Mouse (Mus musculus) urinary bladder, adult 2 months (tissue): Measurements from ENCODE around the gene Galnt17. TPM values are rescaled to one million over a fixed set of nuclear protein-coding genes. Genes with fewer than 3 reads are reported as not detected.

Experiments used
- DNase-seq: peaks from one replicate; pipeline ENCODE4 v3.0.0; 2022; ENCODE audit warnings: low spot score
- polyA plus RNA-seq: library from polyadenylated mRNA; depleted of rRNA; stranded (reverse); fragments of >200 nt; gene quantifications from 2 replicates; pipeline ENCODE4 v1.2.3, GENCODE M21; 2012

Galnt17 gene
- polyA plus RNA-seq, 1 experiment, result 2.1 TPM

DNA sequence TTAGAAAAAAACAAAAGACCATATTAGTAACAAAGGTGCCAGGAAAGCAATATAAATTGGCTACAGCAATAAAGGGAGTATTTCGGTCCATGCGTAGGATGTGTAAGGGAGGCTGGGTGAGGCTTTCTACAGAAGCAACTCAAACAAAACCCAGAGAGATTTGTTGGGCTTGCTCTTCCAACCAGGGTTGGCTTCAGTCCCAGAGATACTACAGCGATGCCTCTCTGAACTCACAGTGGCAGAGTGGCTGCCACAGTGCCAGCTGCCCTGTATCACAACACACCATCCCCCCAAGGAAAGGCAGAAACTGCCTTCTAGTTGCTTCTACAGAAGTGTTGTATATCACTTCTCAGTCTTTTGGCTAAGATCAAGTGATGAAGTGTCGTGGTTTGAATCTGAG, 66.6 kb downstream of the Galnt17 start:
- DNase-seq, result no peak

DNA sequence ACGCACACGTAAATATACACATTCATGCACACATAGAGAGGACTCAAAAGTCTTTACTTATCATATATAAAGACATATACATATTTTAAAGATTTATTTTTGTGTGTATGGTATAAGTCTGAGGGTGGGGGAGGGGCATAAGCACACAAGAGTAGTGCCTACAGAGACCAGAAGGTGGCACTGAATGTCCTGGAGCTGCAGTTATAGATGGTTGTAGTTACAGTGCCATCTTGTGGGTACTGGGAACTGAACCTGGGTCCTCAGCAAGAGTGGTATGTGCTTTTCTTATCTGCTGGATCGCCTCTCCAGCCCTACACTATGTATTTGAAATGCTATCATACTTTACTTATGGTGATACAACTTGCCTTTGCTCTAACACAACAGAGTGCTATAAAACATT, 68.5 kb downstream of the Galnt17 start:
- no peak for DNase-seq

DNA sequence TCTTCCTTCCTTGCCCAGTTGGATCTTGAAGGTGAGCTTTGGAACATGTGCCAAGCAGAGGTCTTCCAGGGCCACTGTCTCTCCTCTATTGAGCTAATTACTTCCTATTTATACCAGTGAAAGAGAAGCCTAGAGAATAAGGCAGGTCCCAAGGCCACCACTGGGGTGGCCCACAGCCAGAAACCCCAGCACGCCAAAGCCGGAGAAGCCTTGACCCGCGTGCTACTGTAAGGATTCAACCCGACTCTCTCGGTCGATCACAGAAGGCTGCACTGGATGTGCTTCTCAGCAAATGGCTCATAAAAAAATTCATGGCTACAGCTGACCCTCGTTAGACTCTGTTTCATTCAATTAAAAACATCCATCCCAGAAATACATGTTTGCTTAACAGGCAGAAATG, 71.4 kb downstream of the Galnt17 start:
- DNase-seq, result no peak

DNA sequence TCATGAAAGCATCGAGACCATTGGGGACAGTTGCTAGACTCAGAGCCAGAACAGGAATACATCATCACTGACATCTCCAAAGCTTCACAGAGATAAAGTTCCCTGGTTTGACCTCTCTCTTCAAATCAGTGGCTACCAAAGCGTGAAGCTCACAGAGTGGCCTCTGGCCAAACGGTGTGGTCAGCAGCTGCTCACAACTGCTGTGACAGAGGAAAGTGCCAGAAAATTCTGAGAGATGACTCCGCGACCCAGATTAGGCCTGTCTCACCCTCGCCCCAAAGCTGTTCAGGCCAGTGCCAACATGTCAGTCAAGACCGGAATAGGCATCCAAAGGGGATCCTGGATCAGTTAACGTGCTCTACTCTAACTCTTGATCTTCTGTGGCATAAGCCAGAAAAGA, 74.5 kb downstream of the Galnt17 start:
- DNase-seq, result no peak

DNA sequence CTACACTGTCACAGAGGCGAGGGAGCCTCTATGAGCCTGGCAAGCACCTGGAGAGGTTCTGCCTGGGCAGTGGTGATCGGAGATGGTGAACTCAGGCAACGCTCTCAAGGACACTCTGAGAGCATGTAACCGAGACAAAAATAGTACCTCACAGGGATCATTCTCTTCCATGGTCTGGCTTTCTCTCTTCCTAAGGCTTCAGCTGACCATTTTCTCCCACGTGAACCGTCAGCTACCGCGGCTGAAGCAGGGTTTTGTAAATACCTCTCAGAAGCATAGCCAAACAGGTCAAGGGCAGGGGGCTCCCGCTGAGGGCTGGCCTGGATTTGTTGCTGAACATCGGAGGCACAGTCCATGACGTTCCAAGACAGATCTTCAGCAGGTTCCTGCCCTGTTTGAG, 77.2 kb downstream of the Galnt17 start:
- DNase-seq, result no peak

DNA sequence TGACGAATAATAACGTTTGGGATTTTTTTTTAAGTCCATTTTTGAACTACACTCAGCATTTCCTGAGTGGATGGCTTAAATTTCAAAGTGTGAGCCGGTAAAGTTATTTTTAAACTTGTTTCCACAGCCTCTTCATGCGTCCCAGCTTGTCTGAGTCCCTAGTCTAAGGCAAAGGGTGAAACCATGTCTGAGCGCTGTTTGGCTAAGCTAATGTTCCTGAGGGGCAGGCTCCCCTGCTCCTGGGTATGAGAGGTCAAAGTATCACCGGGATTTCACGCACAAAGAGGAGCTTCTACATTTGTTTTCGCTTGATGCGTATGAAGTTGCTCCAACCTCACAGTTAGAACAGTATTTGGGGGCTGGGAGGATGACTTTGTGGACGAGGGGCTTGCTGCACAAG, 78.6 kb downstream of the Galnt17 start:
- DNase-seq, result no peak

DNA sequence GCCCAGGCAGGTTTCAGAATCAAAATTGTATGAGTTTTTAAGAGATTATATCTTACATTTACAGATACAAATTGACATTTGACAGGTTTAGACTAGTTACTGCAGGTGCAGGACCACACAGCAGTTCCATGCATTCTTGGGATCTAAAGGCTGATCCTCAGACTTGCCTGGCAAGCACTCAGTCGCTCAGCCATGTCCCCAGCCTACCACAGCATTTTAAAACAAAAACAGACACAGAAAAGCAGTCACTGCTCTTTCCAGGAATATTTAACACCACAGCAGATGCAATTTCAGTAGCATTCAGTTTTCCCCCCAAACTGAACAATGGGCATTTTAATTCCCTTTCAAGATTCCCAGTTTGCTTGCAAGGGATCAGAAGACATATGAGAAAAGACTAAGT, 84.9 kb downstream of the Galnt17 start:
- DNase-seq, result no peak

DNA sequence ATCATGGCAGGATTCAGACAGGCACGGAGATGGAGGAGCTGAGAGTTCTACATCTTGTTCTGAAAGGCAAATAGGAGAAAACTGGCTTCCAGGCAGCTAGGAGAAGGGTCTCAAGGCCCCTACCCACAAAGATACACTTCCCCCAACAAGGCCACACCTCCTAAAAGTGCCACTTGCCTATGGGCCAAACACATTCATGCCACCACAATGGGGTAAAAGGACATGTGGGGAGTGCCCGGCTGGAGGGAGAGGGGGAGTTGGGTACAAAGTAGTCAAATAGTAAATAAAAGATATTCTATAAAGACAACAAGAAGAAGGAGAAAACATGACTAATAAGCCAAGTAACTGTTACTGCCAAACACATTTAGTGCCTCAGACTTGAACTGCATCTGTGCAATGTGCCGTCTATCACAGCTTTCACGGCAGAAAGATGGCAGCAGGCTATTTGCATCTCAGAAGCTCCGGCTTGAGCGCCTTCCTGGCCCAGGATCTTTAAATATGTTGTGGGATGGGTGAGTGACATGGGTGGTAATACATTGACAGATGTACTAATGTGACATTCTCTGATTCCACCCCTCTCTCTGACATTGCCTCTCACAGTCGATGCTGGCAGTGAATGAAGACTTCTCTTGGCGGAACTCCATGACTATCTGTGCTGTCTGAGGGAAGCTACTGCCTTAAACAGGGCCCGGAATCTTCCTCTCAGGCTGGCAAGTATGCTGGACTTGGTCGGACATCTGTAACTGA, 85.6 kb downstream of the Galnt17 start:
- no peak for DNase-seq

DNA sequence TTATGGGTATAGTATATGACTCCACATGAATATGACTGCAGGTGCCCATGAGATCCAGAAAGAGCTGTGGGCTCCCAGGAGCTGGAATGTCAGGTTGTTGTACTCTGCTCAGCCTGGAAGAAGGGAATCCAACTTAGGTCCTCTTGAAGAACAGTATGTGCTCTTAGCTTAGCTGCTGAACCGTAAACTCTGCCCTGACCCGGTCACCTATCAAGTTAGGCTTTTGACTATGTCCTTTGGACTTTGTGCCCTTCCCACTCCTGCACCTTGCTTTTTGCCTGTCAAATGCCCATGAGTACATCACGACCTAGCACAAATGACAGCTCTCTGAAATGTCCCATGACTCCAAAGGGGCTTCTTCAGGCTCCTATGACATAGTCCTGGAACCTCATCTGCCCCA, 90.1 kb downstream of the Galnt17 start:
- DNase-seq, result no peak

DNA sequence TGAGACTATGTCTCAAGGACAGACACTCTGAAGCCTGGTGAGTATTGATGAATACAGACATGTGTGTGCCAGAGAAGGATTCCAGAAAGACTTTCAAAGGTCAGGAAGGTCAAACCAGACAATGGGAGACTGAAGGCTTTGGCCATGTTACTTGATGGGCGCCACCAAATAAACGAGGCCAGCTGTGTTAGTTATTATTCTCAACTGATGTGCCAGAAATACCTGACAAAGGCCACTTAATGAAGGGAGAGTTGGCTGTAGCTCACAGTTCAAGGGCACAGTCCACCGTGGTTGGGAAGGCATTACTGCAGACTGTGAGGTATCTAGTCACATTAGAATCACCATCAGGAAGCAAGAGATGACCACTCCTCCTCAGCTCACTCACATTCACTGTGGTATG, 96.7 kb downstream of the Galnt17 start:
- no peak for DNase-seq

DNA sequence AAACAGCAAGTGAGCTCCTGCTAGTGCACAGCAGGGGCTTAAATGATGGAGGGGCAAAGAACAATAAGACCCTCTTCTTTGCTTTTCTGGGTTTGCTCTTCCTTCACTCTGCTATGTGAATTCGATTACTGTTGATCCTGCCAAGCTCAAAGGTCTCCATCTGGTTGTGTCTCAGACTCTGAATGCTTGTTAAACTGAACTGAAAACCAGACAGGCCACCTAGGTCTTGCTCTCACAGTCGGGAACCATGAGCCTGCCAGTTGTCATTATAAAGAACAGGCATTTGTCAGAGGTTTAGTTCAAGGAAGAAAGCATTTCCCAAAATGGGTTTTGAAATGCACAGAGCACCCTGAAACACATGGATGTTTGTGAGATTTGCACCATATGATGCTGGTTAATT, 107.2 kb downstream of the Galnt17 start:
- DNase-seq, result no peak

DNA sequence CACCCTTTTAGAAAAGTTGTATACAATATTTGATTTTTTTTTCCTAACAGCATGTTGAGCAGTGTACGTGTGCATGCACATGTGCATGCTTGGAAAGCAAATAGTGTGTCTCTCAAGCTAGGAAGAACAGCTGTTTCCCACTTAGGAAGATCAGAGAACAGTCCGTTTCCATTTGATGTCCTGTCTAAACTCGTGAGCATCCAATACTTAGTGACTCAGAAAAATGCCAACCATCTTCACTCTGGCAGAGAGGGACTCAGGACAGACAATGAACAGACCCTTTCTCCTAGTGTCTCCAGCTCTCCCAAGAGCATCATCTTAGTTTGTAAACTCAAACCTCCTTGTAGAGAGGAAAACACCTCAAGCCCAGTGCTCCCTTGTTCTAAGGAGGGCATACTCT, 116.0 kb downstream of the Galnt17 start:
- no peak for DNase-seq

DNA sequence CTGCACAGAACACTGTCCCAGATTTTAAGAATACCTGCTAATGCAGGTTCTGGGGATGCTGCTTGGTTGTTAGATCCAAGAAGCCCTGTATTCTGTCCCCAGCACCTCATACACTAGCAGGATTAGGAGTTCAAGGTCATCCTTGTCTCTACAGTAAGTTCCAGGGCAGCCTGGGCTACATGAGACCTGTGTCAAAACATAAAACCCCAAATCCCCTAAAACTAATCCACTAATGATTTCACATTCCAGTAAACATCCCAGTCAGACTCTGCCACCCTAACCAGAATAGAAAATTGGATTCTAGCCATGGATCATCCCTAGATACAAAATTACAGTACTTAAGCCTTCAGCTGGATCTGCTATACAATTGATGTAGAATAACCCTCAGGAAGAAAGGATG, 123.7 kb downstream of the Galnt17 start:
- DNase-seq, result no peak

DNA sequence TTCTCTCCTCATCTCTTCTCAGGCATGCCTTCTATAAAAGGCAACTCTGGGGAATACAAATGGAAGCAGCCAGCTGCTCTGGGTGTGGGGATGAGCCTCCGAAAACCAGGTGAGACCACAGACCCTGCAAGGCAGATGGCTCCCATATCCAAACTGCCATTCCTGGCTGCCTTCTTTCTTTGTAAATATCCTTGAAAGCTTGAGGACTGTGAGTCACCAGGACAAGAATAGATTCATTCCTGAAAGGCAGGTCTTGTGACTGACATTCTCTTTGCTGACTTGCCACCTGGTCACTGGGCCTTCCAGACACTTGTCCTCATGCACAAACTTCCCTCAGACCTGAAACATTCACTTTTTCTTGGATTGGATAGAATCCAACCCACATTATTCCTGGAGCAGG, 127.1 kb downstream of the Galnt17 start:
- DNase-seq, result no peak

DNA sequence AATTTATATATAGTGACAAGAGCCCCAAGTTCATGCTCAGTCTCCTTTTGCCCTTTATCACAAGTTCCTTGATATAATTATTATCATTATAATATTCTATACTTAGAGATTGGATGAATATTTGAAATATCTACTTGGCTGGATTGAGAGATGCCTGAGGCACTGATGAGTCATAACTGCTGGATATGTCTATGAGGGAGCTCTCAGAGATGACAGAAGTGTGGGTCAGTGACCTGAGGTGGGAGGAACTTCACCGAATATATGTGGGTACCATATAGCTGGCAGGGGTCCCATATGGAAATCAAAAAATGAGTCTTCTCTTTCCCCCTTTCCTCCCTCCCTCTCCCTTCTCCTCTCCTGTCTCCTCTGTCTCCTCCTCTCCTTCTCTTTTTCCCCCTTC, 127.5 kb downstream of the Galnt17 start:
- no peak for DNase-seq

DNA sequence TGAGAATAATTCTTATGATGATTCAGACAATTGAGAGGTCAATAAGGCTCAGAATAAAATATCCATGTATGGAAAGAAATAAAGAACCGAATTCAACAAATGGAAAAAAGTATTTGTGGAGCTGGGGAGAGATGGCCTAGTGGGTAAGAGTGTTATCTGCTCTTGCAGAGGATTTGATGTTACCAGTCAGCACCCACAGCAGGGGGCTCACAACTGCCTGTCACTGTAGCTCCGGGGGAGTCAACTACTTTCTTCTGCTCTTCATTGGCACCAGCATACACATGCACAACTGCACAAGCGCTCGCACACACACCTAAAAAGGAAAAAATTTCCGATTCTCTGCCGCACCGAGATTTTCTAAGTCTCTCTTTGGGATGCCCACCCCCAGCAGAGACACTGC, 130.4 kb downstream of the Galnt17 start:
- DNase-seq, result no peak

DNA sequence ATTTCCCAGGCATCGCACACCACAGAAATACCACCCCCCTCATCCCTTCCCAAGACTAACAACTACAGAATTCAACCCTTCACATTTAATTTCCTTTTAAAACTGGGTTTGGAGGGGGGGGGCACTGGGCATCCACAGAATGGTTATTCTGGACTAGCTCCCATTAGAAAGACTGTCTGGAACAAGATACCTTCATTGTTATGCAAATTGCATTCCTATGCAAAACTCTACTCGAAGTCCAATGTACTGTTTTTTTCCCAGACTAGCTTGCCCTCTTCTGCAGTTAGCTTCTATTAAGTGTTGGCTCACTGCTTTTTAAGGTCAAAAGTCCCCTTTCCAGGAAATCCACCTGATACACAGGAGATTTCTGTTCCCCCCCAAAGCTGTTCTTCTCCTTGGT, 131.1 kb downstream of the Galnt17 start:
- DNase-seq, result no peak

DNA sequence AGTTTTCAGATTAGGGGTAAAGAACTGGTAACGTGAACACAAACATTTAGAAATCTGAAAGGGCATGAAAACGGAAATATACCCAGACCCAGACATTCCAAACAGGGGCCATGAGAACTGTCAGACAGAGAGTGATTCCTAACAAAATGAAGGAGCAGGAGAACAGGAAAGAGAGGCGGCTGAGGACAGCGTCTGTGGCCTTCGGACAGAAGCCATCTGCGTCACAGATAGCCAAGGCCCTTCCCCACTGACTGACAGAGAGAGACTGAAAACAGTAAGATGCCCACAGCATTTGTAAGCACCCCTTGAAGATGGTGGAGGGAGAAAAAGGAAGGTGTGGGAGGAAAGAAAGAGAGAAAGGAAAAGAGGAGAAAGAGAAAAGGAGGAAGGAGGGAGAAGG, 139.1 kb downstream of the Galnt17 start:
- no peak for DNase-seq

DNA sequence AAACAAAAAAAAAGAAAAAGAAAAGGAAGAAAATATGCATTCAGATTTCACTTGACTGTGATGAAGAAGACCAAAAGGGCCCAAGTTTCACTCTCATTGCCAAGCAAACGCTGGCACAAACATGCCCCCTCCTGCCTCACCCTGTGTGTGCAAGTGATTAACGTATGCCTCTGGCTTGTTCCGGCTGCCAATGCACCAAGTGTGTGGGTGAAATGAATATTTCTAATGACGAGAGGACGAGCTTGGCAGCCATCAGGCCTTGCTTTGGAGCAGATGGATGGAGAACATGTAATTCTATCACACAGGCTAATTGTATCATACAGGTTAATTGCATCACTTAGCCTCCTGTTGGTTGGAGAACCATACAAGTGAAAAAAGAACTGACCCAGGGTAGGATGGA, 140.9 kb downstream of the Galnt17 start:
- DNase-seq, result no peak

DNA sequence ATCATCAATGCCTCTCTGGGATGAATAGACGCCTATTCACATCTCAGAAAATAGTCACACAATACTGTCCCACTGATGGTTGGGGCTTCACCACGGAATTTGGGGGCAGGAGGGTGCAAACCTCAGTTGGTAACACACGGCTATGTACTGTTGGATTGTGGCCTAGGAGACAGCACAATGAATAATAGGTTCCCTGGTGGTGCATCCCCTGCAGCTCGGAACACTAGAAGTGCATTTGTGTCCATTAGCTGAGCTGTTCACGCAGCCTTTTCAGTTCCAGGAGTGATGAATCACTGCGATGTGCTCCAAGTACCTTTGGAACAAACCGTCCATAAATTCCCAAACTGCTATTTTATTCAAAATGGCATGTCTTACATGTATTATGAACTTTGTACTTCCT, 142.6 kb downstream of the Galnt17 start:
- no peak for DNase-seq

DNA sequence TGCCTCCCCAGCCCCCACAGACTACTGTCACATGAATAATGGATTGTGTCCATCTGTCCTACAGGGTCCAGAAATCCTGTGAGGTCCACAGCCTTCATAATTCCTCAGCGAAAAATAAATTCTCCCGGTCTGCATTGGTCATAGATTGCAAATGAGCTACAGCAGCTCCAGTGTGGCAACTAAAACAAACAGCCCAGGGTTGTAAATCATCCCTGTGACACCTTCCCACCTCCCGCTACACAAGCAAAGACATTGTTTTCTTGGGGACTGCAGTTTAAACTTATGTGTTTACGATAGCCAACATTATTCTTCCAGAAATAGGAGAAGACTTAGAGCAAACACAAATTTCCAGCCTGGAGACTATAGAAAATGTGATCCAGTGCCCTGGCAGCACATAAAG, 150.4 kb downstream of the Galnt17 start:
- DNase-seq, result no peak

DNA sequence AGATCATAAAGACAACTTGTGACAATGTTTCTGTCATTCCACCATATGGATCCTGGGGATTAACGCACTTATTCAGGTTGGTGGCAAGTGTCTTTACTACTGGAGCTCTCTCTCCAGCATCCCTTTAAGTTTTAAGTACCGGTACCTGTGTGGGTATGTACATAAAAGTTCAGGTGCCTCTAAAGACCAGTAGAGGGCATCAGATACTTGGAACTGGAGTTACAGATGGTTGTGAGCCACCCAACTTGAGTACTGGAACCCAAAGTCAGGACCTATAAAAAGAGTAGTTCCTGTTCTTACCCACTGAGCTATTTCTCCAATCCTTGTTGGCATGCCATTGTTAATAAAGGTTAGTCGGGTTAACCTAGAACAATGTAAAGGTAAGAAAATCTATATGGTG, 152.0 kb downstream of the Galnt17 start:
- no peak for DNase-seq

DNA sequence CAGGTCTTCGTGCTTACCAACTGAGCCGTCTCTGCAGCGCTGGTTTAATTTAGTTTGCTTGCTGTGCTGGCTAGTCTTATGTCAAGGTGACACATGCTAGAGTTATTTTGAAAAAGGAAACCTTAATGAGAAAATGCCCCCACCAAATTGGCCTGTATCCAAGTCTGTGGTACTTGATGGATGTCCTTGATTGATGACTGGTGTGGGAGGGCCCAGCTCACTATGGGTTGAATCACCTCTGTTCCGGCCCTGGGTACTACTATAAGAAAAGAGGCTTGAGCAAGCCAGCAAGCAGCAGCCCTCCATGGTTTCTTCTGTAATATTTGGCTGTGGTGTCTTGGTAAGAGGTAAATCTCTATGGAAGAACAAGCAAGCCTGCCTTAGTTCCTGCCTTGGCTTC, 165.7 kb downstream of the Galnt17 start:
- DNase-seq, result no peak

DNA sequence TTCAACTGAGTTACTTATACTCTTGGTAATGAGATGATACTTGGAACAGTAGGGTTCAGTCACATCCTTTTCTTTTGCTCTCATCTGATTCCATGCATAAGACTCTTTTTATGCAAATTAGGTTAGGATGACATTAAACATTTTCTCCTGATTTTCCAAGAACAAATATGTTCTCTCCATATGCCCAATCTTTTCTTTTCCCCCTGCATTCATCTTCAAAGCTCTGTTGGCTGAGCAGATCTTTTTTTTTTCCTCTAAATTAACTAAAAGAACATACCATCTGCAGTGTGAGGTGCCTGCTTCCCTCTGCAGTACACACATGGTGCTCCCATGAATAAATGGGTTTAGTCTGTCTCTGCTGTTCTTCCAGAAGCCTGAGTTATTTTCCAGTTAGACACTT, 173.5 kb downstream of the Galnt17 start:
- DNase-seq, result no peak
